Mouse (Mus musculus): ENCODE data around the gene Vti1a.

- TF ChIP-seq CTCF (conservative IDR thresholded peaks at IDR 0.05; ENCODE audit: low read length) (no peak), POU5F1 (IDR thresholded peaks at IDR 0.05; ENCODE audit: borderline replicate concordance, low read length) (no peak), NANOG (IDR thresholded peaks at IDR 0.05; ENCODE audit: borderline replicate concordance, low read length) (no peak)
Observed at GRCm38 (mm10) chr19:55322604-55323003, 6.5 kb downstream of the Vti1a start.
